ENCODE assay signal across 10 mouse cellular contexts in genomic region chr11:94407803-94408321, GRCm38 (mm10). TPM values are rescaled to one million over a fixed set of nuclear protein-coding genes. Genes with fewer than 3 reads are reported as not detected.
DNase-seq lines count a peak whose midpoint lies in the region; ATAC-seq and TF ChIP-seq lines count a peak whose summit lies in the region.
"Had no signal": no experiment of that assay in that cellular context is flagged by ENCODE, and none has a peak within 500 bp of the region (broad histone marks: within the 10 kb centered on the region; RNA-seq: fewer than 3 reads in every experiment).

No protein-coding gene starts in this region.

- H3K27me3 ChIP-seq in embryonic facial prominence, embryonic 11.5 days (ENCODE audit: control insufficient read depth, insufficient read depth, low read length) = no peaks in the 10 kb centered on the region
- H3K27me3 ChIP-seq in hindbrain, embryonic 15.5 days = no peaks in the 10 kb centered on the region
- no peaks in the 10 kb centered on the region; the same call in 1 of the 2 replicates for H3K27me3 ChIP-seq in neural tube, embryonic 12.5 days (replicated peaks)
- H3K27me3 ChIP-seq: embryonic facial prominence, embryonic 15.5 days had no signal

- no peaks in the 10 kb centered on the region for H3K9me3 ChIP-seq in embryonic facial prominence, embryonic 11.5 days (replicated peaks; ENCODE audit: control insufficient read depth, low read length)
- no peaks in the 10 kb centered on the region for H3K9me3 ChIP-seq in hindbrain, embryonic 15.5 days
- no peaks in the 10 kb centered on the region for H3K9me3 ChIP-seq in neural tube, embryonic 12.5 days
- H3K9me3 ChIP-seq: embryonic facial prominence, embryonic 15.5 days had no signal

- H3K36me3 ChIP-seq in embryonic facial prominence, embryonic 11.5 days (replicated peaks; ENCODE audit: control insufficient read depth, insufficient read depth, low read depth, low read length) = no peaks in the 10 kb centered on the region
- H3K36me3 ChIP-seq in hindbrain, embryonic 15.5 days = peaks cover 8% of the 10 kb centered on the region
- no peaks in the 10 kb centered on the region for H3K36me3 ChIP-seq in neural tube, embryonic 12.5 days

- no peak overlapping the region for H3K4me3 ChIP-seq in embryonic facial prominence, embryonic 11.5 days (ENCODE audit: low read depth, low read length)
- no peak overlapping the region for H3K4me3 ChIP-seq in hindbrain, embryonic 15.5 days
- H3K4me3 ChIP-seq in neural tube, embryonic 12.5 days = no peak overlapping the region
- H3K4me3 ChIP-seq in lung, adult 2 months (replicated peaks; ENCODE audit: extremely low read depth, low read depth, low read length) = no peak overlapping the region
- H3K4me3 ChIP-seq: embryonic facial prominence, embryonic 15.5 days had no signal

- no peak for TF ChIP-seq POLR2A in lung, adult 2 months (IDR thresholded peaks at IDR 0.05; ENCODE audit: borderline replicate concordance, extremely low read depth, low read depth, low read length)

- H3K27ac ChIP-seq in embryonic facial prominence, embryonic 11.5 days (replicated peaks; ENCODE audit: low read depth, low read length) = no peak overlapping the region
- peak overlapping the region; percentile 76 for H3K27ac ChIP-seq in hindbrain, embryonic 15.5 days (replicated peaks)
- H3K27ac ChIP-seq in neural tube, embryonic 12.5 days = peak overlapping the region; percentile 67; the same call in 1 of the 2 replicates

- no peak overlapping the region for H3K9ac ChIP-seq in embryonic facial prominence, embryonic 11.5 days (replicated peaks; ENCODE audit: low read length)
- H3K9ac ChIP-seq in hindbrain, embryonic 15.5 days = no peak overlapping the region
- H3K9ac ChIP-seq in neural tube, embryonic 12.5 days = 0 out of 2 replicates have a peak overlapping the region, but pooled peaks have one; percentile 2
- H3K9ac ChIP-seq: embryonic facial prominence, embryonic 15.5 days had no signal

- 43% methylated on average over 11 of the region's 11 CpGs for WGBS in embryonic facial prominence, embryonic 11.5 days
- whole genome bisulfite sequencing in hindbrain, embryonic 15.5 days = 16% methylated on average over 11 of the region's 11 CpGs
- WGBS in neural tube, embryonic 12.5 days = 33% methylated on average over 11 of the region's 11 CpGs
- 67% methylated on average over 11 of the region's 11 CpGs for WGBS in lung, adult 2 months

- H3K4me1 ChIP-seq in embryonic facial prominence, embryonic 11.5 days (ENCODE audit: control insufficient read depth, insufficient read depth, low read length) = no peaks in the 10 kb centered on the region; the same call in 1 of the 2 replicates
- H3K4me1 ChIP-seq in hindbrain, embryonic 15.5 days (replicated peaks) = peaks cover 51% of the 10 kb centered on the region
- H3K4me1 ChIP-seq in neural tube, embryonic 12.5 days = peaks cover 39% of the 10 kb centered on the region
- no peaks in the 10 kb centered on the region for H3K4me1 ChIP-seq in lung, adult 2 months (ENCODE audit: control insufficient read depth, insufficient read depth, low read length)

- intact Hi-C loops in left cerebral cortex, postnatal 4 days (cut with DNase I) = no loop called here

- peak; percentile 70 for DNase-seq in left cerebral cortex, postnatal 4 days
- DNase-seq in left cerebral cortex, adult 11 months (ENCODE audit: low spot score) = no peak
- peak; percentile 34 for DNase-seq in embryonic facial prominence, embryonic 11.5 days (ENCODE audit: low spot score)
- no peak for DNase-seq in spleen, postnatal 4 days (ENCODE audit: low spot score in 2 of 2)
- no peak for DNase-seq in lung, adult 2 months

- ATAC-seq in embryonic facial prominence, embryonic 11.5 days (replicated peaks; ENCODE audit: insufficient number of reproducible peaks, low FRiP score, low TSS enrichment, low read depth) = peak; percentile 51; the same call in 1 of the 2 replicates
- 0 out of 2 replicates have a peak, but pooled peaks have one; percentile 33 for ATAC-seq in hindbrain, embryonic 15.5 days (ENCODE audit: low FRiP score, low read depth)
- ATAC-seq in neural tube, embryonic 12.5 days (ENCODE audit: low FRiP score, low read depth) = peak; percentile 70
- ATAC-seq in erythroid progenitor cell, adult 5-6 weeks (replicated peaks; ENCODE audit: low FRiP score, poor library complexity, severe bottlenecking) = no peak

- no peak for TF ChIP-seq CTCF in lung, adult 2 months (IDR thresholded peaks at IDR 0.05; ENCODE audit: insufficient read depth, low read length)

- no peak overlapping the region for H3K4me2 ChIP-seq in embryonic facial prominence, embryonic 11.5 days (ENCODE audit: low read depth, low read length)
- no peak overlapping the region; the same call in 1 of the 2 replicates for H3K4me2 ChIP-seq in hindbrain, embryonic 15.5 days
- peak overlapping the region; percentile 8; the same call in 1 of the 2 replicates for H3K4me2 ChIP-seq in neural tube, embryonic 12.5 days (replicated peaks)
- H3K4me2 ChIP-seq: embryonic facial prominence, embryonic 15.5 days; heart, embryonic 11.5 days had no signal

RNA-seq across cellular contexts. Expression of gene Abcc3, which starts 15.1 kb away (rescaled TPM):
- 1 to 10 TPM in 1 of 2 experiments, under 1 TPM in 1; 0.70 to 1.4 TPM for total RNA-seq in left cerebral cortex, postnatal 4 days (2021)
- 0.60 and 0.63 TPM in 2 replicates for polyA plus RNA-seq in embryonic facial prominence, embryonic 11.5 days (2014; fragmentation: Nextera tagmentation; extraction: Ambion mirVana)
- 0.53 and 1.2 TPM in 2 replicates for polyA plus RNA-seq in hindbrain, embryonic 15.5 days (2015; fragmentation: Nextera tagmentation; extraction: Ambion mirVana)
- polyA plus RNA-seq in neural tube, embryonic 12.5 days (2016; fragmentation: Nextera tagmentation; extraction: Ambion mirVana) = 0.52 and 1.0 TPM in 2 replicates
- 2.9 and 6.7 TPM in 2 replicates for total RNA-seq in erythroid progenitor cell, adult 5-6 weeks (2015; ENCODE audit: low replicate concordance)
- 4.5 TPM in 1 of 2 replicates, not detected in the other for total RNA-seq in erythroid progenitor cell, adult 5-6 weeks (2017; ENCODE audit: low replicate concordance)
- polyA plus RNA-seq in lung, adult 2 months (2012; rRNA removed) = 47.6 and 57.9 TPM in 2 replicates

Comparison
In these comparisons a context has a peak if more than half of its experiments do, and no peak if none do; other contexts are left out.
1. DNase-seq: peak in left cerebral cortex, postnatal 4 days (single experiment) and embryonic facial prominence, embryonic 11.5 days (single experiment); none in left cerebral cortex, adult 11 months (single experiment), spleen, postnatal 4 days (0 of 2) and lung, adult 2 months (single experiment).
2. RNA of gene Abcc3, which starts 15.1 kb away (polyA plus RNA-seq): 47.6 to 57.9 TPM in lung, adult 2 months; 0.60 to 0.63 TPM in embryonic facial prominence, embryonic 11.5 days, 0.53 to 1.2 TPM in hindbrain, embryonic 15.5 days and 0.52 to 1.0 TPM in neural tube, embryonic 12.5 days; every median in the first group is over 10 times any median in the second.